Mouse (Mus musculus) kidney, adult 2 months (tissue): Measurements from ENCODE around the gene Slc24a3.

ENCODE experiments used
- CTCF ChIP-seq: fragments of 200-500 bp; conservative IDR thresholded peaks from 2 replicates; pipeline ENCODE4 v1.5.1; 2011; ENCODE audit warnings: low read depth, mild to moderate bottlenecking, control low read depth, low read length, moderate library complexity, mixed read lengths; ENCODE audit not compliant: insufficient read depth, insufficient read length
- POLR2A ChIP-seq: fragments of 200-500 bp; IDR thresholded peaks from one replicate; pipeline ENCODE4 v1.6.1; 2011; ENCODE audit warnings: low read depth, low read length, control low read depth

DNA sequence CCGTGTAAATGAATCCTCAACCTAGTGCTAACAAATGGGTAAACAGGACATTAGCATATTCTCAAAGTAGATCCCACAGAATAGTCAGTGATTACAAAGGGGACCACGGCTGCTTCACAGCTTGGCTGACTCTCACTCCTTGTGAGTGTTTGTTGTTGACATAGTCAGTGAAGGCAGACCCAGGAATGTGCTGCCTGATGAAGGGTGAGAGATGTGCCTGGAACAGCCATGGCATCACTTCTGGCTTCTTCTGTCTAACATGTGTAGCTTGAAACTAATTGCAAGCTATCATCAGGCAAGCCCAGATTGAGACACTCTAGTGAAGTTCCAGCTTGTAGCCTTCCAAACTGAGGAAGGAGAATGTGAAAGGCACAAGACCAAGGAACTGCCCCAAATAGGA is 151.4 kb downstream of the Slc24a3 start:
- TF ChIP-seq POLR2A = no peak
- no peak for TF ChIP-seq CTCF
